ENCODE assay signal across 11 mouse cellular contexts in genomic region chr6:95483127-95483526, GRCm38 (mm10).
DNase-seq lines count a peak whose midpoint lies in the region.
"Had no signal": no experiment of that assay in that cellular context is flagged by ENCODE, and none has a peak within 500 bp of the region (broad histone marks: within the 10 kb centered on the region; RNA-seq: fewer than 3 reads in every experiment).

No protein-coding gene starts in this region.

- H3K27me3 ChIP-seq in limb, embryonic 10.5 days (ENCODE audit: low read depth, poor library complexity, severe bottlenecking) = no peaks in the 10 kb centered on the region
- H3K27me3 ChIP-seq: liver, embryonic 15.5 days; Patski had no signal

- WGBS in limb, embryonic 10.5 days = 91% methylated on average over 6 of the region's 6 CpGs

- peaks cover 4% of the 10 kb centered on the region for H3K36me3 ChIP-seq in limb, embryonic 10.5 days

- peaks cover 18% of the 10 kb centered on the region for H3K4me1 ChIP-seq in limb, embryonic 10.5 days
- H3K4me1 ChIP-seq: liver, embryonic 15.5 days had no signal

- no peak overlapping the region for H3K27ac ChIP-seq in limb, embryonic 10.5 days
- H3K27ac ChIP-seq: liver, embryonic 15.5 days had no signal

- DNase-seq in adrenal gland, adult 2 months = peak; percentile 52
- DNase-seq in adrenal gland, postnatal 4 days (ENCODE audit: low spot score in 2 of 2) = no peak
- peak; percentile 7 to 54 for DNase-seq in kidney, adult 8-10 months
- no peak for DNase-seq in kidney, postnatal 10 days
- DNase-seq in adrenal gland, postnatal 10 days = peak; percentile 67
- DNase-seq in limb, embryonic 10.5 days (ENCODE audit: low spot score) = peak; percentile 26
- DNase-seq in thymus, postnatal 10 days (ENCODE audit: low spot score in 2 of 2) = no peak
- no peak for DNase-seq in layer of hippocampus, adult 11-12 months (ENCODE audit: low spot score)
- DNase-seq: layer of hippocampus, postnatal 36 days had no signal

- H3K9me3 ChIP-seq in limb, embryonic 10.5 days (replicated peaks) = no peaks in the 10 kb centered on the region
- H3K9me3 ChIP-seq: liver, embryonic 15.5 days had no signal

- H3K4me3 ChIP-seq in limb, embryonic 10.5 days = no peak overlapping the region
- H3K4me3 ChIP-seq: liver, embryonic 15.5 days had no signal

Comparison
In these comparisons a context has a peak if more than half of its experiments do, and no peak if none do; other contexts are left out.
1. DNase-seq: peak in adrenal gland, adult 2 months (single experiment), kidney, adult 8-10 months (2 of 2), adrenal gland, postnatal 10 days (single experiment) and limb, embryonic 10.5 days (single experiment); none in adrenal gland, postnatal 4 days (0 of 2), kidney, postnatal 10 days (single experiment), thymus, postnatal 10 days (0 of 2) and layer of hippocampus, adult 11-12 months (single experiment).